Mouse (Mus musculus): ENCODE results near the gene Ltb4r2.
"Not testable (repeated sequence)": the region's sequence is repeated elsewhere in the genome, so short reads cannot be mapped to it uniquely, and the experiment has no call there.

GRCm38 (mm10) chr14:55760156-55760555 lies 1.1 kb upstream of the Ltb4r2 start:
- TF ChIP-seq POLR2A (IDR thresholded peaks at IDR 0.05; ENCODE audit: borderline replicate concordance, extremely low read depth, insufficient read depth, insufficient read length, poor library complexity, severe bottlenecking): not testable (repeated sequence)
- TF ChIP-seq CTCF (IDR thresholded peaks at IDR 0.05; ENCODE audit: borderline replicate concordance, extremely low read depth, insufficient read depth, insufficient read length): peak; percentile 73
